Mouse (Mus musculus) natural killer cell, adult 2 months (primary cell): ENCODE results near the gene N4bp2.
"Not testable (repeated sequence)": the region's sequence is repeated elsewhere in the genome, so short reads cannot be mapped to it uniquely, and the experiment has no call there.

Experiments used
- DNase-seq, 2 experiments: peaks; one replicate each; pipeline ENCODE4 v3.0.0; 2022; ENCODE audit warnings: low spot score in 2 of 2

The N4bp2 gene

GRCm38 (mm10) chr5:65763916-65764785 lies 830 bp downstream of the N4bp2 start:
- peak; percentile 10 to 57 for DNase-seq

GRCm38 (mm10) chr5:65764786-65765634 lies 1.7 kb downstream of the N4bp2 start:
- peak; percentile 79 to 88 for DNase-seq

- no peak for DNase-seq
Observed at GRCm38 (mm10) chr5:65765635-65765911, 2.3 kb downstream of the N4bp2 start.

GRCm38 (mm10) chr5:65768007-65768406 lies 4.7 kb downstream of the N4bp2 start:
- no peak for DNase-seq

GRCm38 (mm10) chr5:65770065-65770464 lies 6.7 kb downstream of the N4bp2 start:
- DNase-seq, result no peak

- no peak for DNase-seq
Observed at GRCm38 (mm10) chr5:65770493-65770892, 7.2 kb downstream of the N4bp2 start.

GRCm38 (mm10) chr5:65773957-65774356 lies 10.6 kb downstream of the N4bp2 start:
- not testable (repeated sequence) for DNase-seq

GRCm38 (mm10) chr5:65776166-65776565 lies 12.8 kb downstream of the N4bp2 start:
- no peak for DNase-seq

- no peak for DNase-seq
Observed at GRCm38 (mm10) chr5:65776907-65777306, 13.6 kb downstream of the N4bp2 start.

GRCm38 (mm10) chr5:65778986-65779385 lies 15.7 kb downstream of the N4bp2 start:
- DNase-seq, result not testable (repeated sequence)

GRCm38 (mm10) chr5:65779401-65780063 lies 16.2 kb downstream of the N4bp2 start:
- no peak for DNase-seq

GRCm38 (mm10) chr5:65781147-65781715 lies 17.9 kb downstream of the N4bp2 start:
- peak in 1 of 2 experiments; percentile 8 for DNase-seq

- peak in 1 of 2 experiments; percentile 12 for DNase-seq
Observed at GRCm38 (mm10) chr5:65781769-65782715, 18.7 kb downstream of the N4bp2 start.

- peak in 1 of 2 experiments; percentile 13 for DNase-seq
Observed at GRCm38 (mm10) chr5:65790604-65791225, 27.4 kb downstream of the N4bp2 start.

- no peak for DNase-seq
Observed at GRCm38 (mm10) chr5:65794202-65794601, 30.9 kb downstream of the N4bp2 start.

GRCm38 (mm10) chr5:65794702-65795101 lies 31.4 kb downstream of the N4bp2 start:
- no peak for DNase-seq

- DNase-seq, result peak in 1 of 2 experiments; percentile 26
Observed at GRCm38 (mm10) chr5:65795293-65795993, 32.1 kb downstream of the N4bp2 start.

GRCm38 (mm10) chr5:65795994-65796298 lies 32.6 kb downstream of the N4bp2 start:
- no peak for DNase-seq

GRCm38 (mm10) chr5:65823601-65824133 lies 60.3 kb downstream of the N4bp2 start:
- peak; percentile 23 to 67 for DNase-seq
